Comparison of ENCODE assay signal across 26 mouse cellular contexts in genomic region chr1:58215353-58215752, GRCm38 (mm10). TPM values are rescaled to one million over a fixed set of nuclear protein-coding genes. Genes with fewer than 3 reads are reported as not detected.
DNase-seq lines count a peak whose midpoint lies in the region; ATAC-seq and TF ChIP-seq lines count a peak whose summit lies in the region.
"Had no signal": no experiment of that assay in that cellular context is flagged by ENCODE, and none has a peak within 500 bp of the region (broad histone marks: within the 10 kb centered on the region; RNA-seq: fewer than 3 reads in every experiment).

No protein-coding gene starts in this region.

- H3K9ac ChIP-seq in hindbrain, postnatal 0 days (replicated peaks; ENCODE audit: low read length): no peak overlapping the region
- H3K9ac ChIP-seq in hindbrain, embryonic 12.5 days: no peak overlapping the region
- H3K9ac ChIP-seq: embryonic facial prominence, embryonic 13.5 days; heart, embryonic 15.5 days; liver, postnatal 0 days; neural tube, embryonic 15.5 days had no signal

- no peak for DNase-seq in hindbrain, postnatal 0 days (ENCODE audit: low spot score)
- DNase-seq in A20 (ENCODE audit: low read depth, low spot score) (peak; percentile 16), G1E (ENCODE audit: low spot score) (no peak)
- DNase-seq in heart, postnatal 14 days: no peak
- DNase-seq: adrenal gland, postnatal 36 days; cerebellum, postnatal 25 days; embryo, embryonic 11 days; gastrocnemius, adult 2 months; heart, postnatal 4 days; kidney, adult 9 months; kidney, postnatal 25 days; liver, postnatal 0 days; lung, postnatal 10 days; midbrain, embryonic 14.5 days had no signal

- H3K4me2 ChIP-seq in hindbrain, postnatal 0 days (ENCODE audit: low read depth, low read length): no peak overlapping the region
- H3K4me2 ChIP-seq in hindbrain, embryonic 12.5 days (replicated peaks): no peak overlapping the region
- H3K4me2 ChIP-seq: embryonic facial prominence, embryonic 13.5 days; heart, embryonic 15.5 days; neural tube, embryonic 15.5 days had no signal

- H3K4me1 ChIP-seq in hindbrain, postnatal 0 days (ENCODE audit: insufficient read depth, low read length): no peaks in the 10 kb centered on the region
- no peaks in the 10 kb centered on the region for H3K4me1 ChIP-seq in hindbrain, embryonic 12.5 days
- peaks cover 2% of the 10 kb centered on the region; the same call in 1 of the 2 replicates for H3K4me1 ChIP-seq in G1E (ENCODE audit: insufficient read depth, low read depth, low read length)

- H3K4me3 ChIP-seq in hindbrain, postnatal 0 days (ENCODE audit: low read length): no peak overlapping the region
- no peak overlapping the region for H3K4me3 ChIP-seq in hindbrain, embryonic 12.5 days
- no peak overlapping the region; the same call in 1 of the 2 replicates for H3K4me3 ChIP-seq in G1E (ENCODE audit: low read depth, low read length)
- H3K4me3 ChIP-seq: embryonic facial prominence, embryonic 13.5 days; erythroblast, embryonic 14.5 days; gastrocnemius, adult 2 months; heart, embryonic 15.5 days; layer of hippocampus, adult 2 months; neural tube, embryonic 15.5 days had no signal

- no peaks in the 10 kb centered on the region for H3K9me3 ChIP-seq in hindbrain, postnatal 0 days (ENCODE audit: low read length)
- H3K9me3 ChIP-seq in hindbrain, embryonic 12.5 days (replicated peaks): no peaks in the 10 kb centered on the region
- peaks cover 3% of the 10 kb centered on the region for H3K9me3 ChIP-seq in G1E (replicated peaks)
- H3K9me3 ChIP-seq: embryonic facial prominence, embryonic 13.5 days; heart, embryonic 15.5 days; neural tube, embryonic 15.5 days had no signal

- 93% methylated on average over 4 of the region's 4 CpGs for WGBS in hindbrain, postnatal 0 days
- WGBS in hindbrain, embryonic 12.5 days: 90% methylated on average over 4 of the region's 4 CpGs

- H3K27ac ChIP-seq in hindbrain, postnatal 0 days: no peak overlapping the region
- no peak overlapping the region for H3K27ac ChIP-seq in hindbrain, embryonic 12.5 days
- H3K27ac ChIP-seq: embryonic facial prominence, embryonic 13.5 days; gastrocnemius, adult 2 months; heart, embryonic 15.5 days; layer of hippocampus, adult 2 months; neural tube, embryonic 15.5 days had no signal

- H3K27me3 ChIP-seq in hindbrain, postnatal 0 days (ENCODE audit: insufficient read depth, low read length): no peaks in the 10 kb centered on the region
- H3K27me3 ChIP-seq in hindbrain, embryonic 12.5 days: no peaks in the 10 kb centered on the region
- H3K27me3 ChIP-seq in G1E (ENCODE audit: insufficient read depth, low read length): peaks cover 17% of the 10 kb centered on the region
- H3K27me3 ChIP-seq: embryonic facial prominence, embryonic 13.5 days; neural tube, embryonic 15.5 days had no signal

- intact Hi-C loops in heart, postnatal 14 days (cut with DNase I): no loop called here

- TF ChIP-seq CTCF in hindbrain, postnatal 0 days (IDR thresholded peaks at IDR 0.05; ENCODE audit: low read depth): no peak
- no peak for TF ChIP-seq CTCF in G1E (IDR thresholded peaks at IDR 0.05; ENCODE audit: low read depth, low read length)

- peak; percentile 61; the same call in 1 of the 2 replicates for ATAC-seq in hindbrain, postnatal 0 days
- no peak for ATAC-seq in hindbrain, embryonic 12.5 days (ENCODE audit: low FRiP score)
- peak; percentile 86 for ATAC-seq in G1E (ENCODE audit: extremely low read depth, insufficient number of reproducible peaks, low FRiP score, poor library complexity, severe bottlenecking)
- peak; percentile 66 to 81 for ATAC-seq in hematopoietic stem cell, adult 5-6 weeks (replicated peaks in 1 of 2; ENCODE audit: insufficient read depth in 1 of 2, low FRiP score in 2 of 2, low TSS enrichment in 1 of 2, low read depth in 1 of 2, poor library complexity in 2 of 2, severe bottlenecking in 2 of 2)
- no peak for ATAC-seq in monocyte, adult 5-6 weeks (replicated peaks; ENCODE audit: insufficient number of reproducible peaks, low FRiP score, low TSS enrichment, poor library complexity, severe bottlenecking)
- ATAC-seq: hindbrain, embryonic 16.5 days; intestine, embryonic 16.5 days; liver, postnatal 0 days had no signal

- no peaks in the 10 kb centered on the region for H3K36me3 ChIP-seq in hindbrain, postnatal 0 days (ENCODE audit: insufficient read depth, low read length)
- no peaks in the 10 kb centered on the region for H3K36me3 ChIP-seq in hindbrain, embryonic 12.5 days
- H3K36me3 ChIP-seq in G1E (replicated peaks): no peaks in the 10 kb centered on the region
- H3K36me3 ChIP-seq: embryonic facial prominence, embryonic 13.5 days; heart, embryonic 15.5 days; neural tube, embryonic 15.5 days had no signal

RNA-seq across cellular contexts. Expression of gene Aox4, which starts 5.2 kb away (rescaled TPM):
- 0.21 and 0.25 TPM in 2 replicates for total RNA-seq in hindbrain, postnatal 0 days (2014; rRNA removed)
- 0.28 and 0.40 TPM in 2 replicates for polyA plus RNA-seq in hindbrain, postnatal 0 days (2015; fragmentation: Nextera tagmentation; extraction: Ambion mirVana)
- polyA plus RNA-seq in hindbrain, embryonic 12.5 days (2016; fragmentation: Nextera tagmentation; extraction: Ambion mirVana): 0.04 TPM in 1 of 2 replicates, not detected in the other
- total RNA-seq in G1E (2014; fragmentation: Nextera tagmentation) (6.1 and 7.0 TPM in 2 replicates), G1E (2017) (0.64 and 0.82 TPM in 2 replicates)
- polyA plus RNA-seq in G1E (2012): 0.02 and 0.07 TPM in 2 replicates
- total RNA-seq in hematopoietic stem cell, adult 5-6 weeks (2017): 0.25 and 0.55 TPM in 2 replicates
- not detected in 3 replicates for total RNA-seq in monocyte, adult 5-6 weeks (2017)
- not detected for total RNA-seq in heart, postnatal 14 days (2021)
- total RNA-seq: adrenal gland, adult 18-20 months; gastrocnemius, adult 2 months; heart, postnatal 4 days; liver, adult 2 months had no signal
- polyA plus RNA-seq: erythroblast, embryonic 14.5 days; liver, adult 2 months; liver, postnatal 0 days had no signal

Comparison
In these comparisons a context has a peak if more than half of its experiments do, and no peak if none do; other contexts are left out.
1. ATAC-seq: peak in hindbrain, postnatal 0 days (single experiment), G1E (single experiment) and hematopoietic stem cell, adult 5-6 weeks (2 of 2); none in hindbrain, embryonic 12.5 days (single experiment) and monocyte, adult 5-6 weeks (single experiment).